Mouse (Mus musculus): ENCODE data around the gene Fam219b.
A peak's percentile ranks its signal among the peaks of the same experiment; 100 is the strongest.

Gene Fam219b

DNA sequence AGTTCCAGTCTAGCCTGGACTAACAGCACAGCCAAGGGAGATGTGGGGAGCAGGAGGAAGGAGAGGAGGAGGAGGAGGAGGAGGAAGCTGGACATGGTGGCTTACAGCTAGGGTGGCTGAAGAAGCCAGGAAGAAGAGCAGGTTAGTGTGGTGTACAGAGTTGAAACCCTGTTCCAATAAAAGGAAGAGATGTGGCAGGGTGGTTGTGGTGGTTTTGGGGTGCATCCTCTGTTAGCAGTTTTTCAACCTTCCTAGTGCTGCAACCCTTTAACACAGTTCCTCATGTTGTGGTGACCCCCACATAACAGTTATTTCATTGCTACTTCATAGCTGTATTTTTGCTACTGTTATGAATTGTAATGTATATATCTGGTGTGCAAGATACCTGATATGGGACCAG is 12.9 kb upstream of the Fam219b start:
- no peak for DNase-seq (ENCODE audit: low read depth in 1 of 2, low spot score in 2 of 2)

DNA sequence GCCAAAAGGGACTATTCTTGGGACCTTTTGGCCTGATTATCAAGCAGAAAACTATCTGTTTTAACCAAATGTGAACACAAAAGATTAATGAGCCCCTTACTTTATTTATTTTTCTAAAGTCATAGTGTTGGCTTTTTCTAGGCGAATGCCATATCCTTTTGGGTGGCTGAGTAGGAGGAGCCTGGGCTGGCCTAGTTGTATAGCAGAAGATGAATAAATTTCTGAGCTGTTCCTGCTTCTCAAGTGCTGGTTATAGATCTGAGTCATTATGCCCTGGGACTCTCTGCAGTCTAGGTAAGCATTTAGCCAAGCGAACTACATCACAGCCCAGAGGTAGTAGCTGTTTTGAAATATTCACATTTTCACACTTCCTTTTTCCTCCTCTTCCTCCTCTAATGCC is 11.8 kb upstream of the Fam219b start:
- DNase-seq (ENCODE audit: low read depth in 1 of 2, low spot score in 2 of 2) = no peak

DNA sequence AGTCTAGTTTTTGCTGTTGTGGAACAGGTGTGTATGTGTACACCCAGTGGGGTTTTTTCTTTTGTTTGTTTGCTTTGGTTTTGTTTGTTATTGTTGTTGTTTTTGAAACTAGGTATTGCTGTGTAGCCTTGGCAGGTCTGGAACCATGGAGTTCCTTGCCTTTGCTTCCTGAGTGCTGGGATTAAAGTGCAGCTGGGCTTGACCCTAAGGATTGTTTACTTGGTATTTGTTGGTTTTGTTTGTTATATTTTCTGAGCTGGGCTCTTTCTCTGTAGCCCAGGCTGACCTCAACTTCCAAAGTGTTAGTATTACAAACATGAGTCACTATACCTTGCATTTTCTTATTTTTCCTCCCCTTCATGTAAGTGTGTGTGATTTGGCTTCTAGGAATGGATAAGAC is 10.9 kb upstream of the Fam219b start:
- DNase-seq (ENCODE audit: low read depth in 1 of 2, low spot score in 2 of 2) = no peak

DNA sequence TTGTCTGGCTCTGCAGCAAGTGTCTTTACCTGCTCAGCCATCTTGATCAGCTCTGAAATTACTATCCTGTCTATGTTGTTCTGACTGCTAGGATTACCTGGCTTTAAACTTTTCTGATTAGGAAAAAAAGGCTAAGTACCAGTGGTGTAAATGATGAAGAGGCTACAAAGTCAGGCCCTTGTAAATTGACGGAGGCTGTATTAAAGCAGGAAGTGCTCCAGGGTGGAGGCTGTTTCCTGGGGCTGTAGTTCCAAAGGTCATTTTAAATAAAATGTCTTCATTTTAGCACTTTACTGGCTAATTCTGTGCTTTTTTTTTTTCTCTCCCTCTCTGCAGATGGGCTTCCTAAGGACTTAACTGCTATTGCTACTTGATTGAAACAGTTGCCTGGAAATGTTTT is 5.4 kb upstream of the Fam219b start:
- no peak for DNase-seq (ENCODE audit: low read depth in 1 of 2, low spot score in 2 of 2)

DNA sequence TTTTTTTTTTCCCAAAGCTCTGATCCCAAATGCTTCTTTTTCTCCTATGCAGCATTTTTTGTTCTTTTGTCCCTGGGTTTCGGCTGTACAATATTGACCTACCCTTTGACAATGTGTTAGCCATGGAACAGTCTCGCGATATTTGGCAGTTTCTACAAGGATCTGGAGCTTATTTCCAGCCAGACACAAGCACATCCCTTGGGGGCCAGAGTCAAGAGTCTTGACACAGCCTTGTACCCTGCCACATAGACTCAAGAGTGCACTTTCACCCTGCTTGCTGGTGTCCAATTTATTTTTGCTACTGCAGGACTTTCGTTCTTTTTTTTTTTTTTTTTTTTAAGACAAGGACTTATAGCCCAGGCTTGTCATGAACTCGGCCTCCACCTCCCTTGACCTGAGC is 966 bp upstream of the Fam219b start:
- no peak for DNase-seq (ENCODE audit: low read depth in 1 of 2, low spot score in 2 of 2)

DNA sequence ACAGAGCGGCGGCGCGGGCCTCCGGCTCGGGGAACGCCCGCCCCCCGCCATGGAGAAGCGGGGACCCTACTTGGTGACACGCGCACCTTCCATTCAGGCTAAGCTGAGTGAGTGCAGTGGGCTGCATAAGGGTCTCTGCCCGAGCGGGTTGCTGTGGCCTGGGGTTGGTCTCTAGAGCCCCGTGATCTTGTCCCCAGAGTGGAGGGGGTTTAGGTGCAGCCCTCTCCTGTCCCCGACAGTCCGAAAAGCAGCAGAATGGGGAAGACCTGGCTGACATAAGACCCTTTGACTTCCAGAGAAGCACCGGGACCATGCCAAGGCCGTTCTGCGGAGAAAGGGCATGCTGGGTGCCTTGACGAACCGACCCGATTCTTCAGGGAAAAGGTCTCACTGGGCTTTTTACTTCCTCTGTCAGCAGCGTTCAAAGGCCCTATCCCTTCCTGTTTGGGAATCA is 427 bp downstream of the Fam219b start:
- no peak for DNase-seq (ENCODE audit: low read depth in 1 of 2, low spot score in 2 of 2)

DNA sequence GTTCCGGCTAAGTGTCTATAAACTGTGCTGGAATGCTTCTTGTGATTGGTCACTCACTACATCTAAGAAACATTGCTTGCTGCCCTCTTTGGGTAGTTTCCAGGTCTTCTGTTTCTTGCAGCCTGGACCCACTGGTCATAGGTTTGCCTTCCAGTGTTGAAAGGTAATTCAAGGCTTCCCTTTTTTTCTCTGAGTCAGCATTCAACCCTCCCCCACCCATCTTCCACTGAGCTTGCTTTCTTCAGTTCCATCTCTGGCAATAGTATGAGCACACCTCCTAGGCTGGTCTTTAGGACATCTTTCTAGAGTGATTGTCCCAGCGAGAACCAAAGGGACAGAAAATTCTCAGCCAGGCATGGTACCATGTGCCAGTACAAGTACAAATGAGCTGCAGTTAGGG is 2.2 kb downstream of the Fam219b start:
- DNase-seq (ENCODE audit: low read depth in 1 of 2, low spot score in 2 of 2) = no peak

DNA sequence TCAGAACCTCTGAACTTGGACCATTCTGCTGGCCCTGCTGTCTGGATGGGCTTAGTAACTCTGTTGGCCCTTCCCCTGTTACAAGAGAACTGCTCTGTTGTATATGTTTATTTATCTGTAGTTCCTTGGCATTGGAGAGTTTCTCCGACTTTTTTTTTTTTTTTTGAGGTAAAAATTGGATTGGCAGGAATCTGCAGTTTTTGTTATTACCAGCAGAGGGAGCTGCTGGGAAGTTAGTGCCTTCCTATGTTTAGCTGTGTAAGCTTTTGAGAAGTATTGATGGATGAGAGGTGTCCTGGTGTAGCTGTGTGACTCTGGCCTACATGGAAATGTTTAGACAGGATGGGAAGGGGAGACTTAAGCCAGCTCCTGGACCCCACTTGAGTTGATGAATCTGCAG is 4.0 kb downstream of the Fam219b start:
- no peak for DNase-seq (ENCODE audit: low read depth in 1 of 2, low spot score in 2 of 2)

DNA sequence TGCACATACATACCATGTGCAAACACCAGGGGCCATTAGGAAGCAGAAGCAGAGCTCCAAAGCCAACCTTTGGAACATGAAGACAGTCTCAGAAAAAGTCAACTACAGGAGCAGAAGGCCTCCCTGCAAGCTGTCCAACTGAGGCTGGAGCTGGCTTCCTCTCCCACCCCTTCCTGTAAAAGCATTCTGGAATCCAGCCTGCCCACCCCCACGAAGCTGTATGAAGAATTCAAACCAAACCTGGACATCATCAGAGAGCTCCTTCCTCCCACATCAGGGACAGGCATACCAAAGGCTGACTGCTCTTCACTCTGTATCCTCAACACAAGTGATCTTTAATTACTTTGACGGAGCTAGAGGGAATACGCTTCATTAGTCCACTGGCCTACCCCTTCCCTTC is 6.6 kb downstream of the Fam219b start:
- no peak for DNase-seq (ENCODE audit: low read depth in 1 of 2, low spot score in 2 of 2)

DNA sequence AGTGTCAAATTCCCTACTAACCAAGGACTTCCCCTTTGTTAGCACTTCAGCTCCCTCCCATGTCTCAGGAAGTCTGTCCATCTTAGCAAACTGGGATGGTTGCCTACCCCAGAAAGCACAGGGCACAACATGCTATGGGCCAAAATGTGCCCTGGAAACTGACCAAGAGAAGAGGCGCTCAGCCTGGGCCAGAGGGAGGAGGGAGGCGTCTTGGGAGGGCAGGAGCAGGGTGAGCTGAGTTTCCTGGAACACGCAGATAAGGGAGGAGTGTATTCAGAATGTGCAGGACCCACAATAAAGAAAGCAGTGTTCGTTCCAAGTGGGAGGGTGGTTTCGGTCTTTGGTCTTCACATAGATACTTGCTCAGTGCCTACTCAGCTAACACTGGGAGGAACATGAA is 10.0 kb downstream of the Fam219b start:
- no peak for DNase-seq (ENCODE audit: low read depth in 1 of 2, low spot score in 2 of 2)

DNA sequence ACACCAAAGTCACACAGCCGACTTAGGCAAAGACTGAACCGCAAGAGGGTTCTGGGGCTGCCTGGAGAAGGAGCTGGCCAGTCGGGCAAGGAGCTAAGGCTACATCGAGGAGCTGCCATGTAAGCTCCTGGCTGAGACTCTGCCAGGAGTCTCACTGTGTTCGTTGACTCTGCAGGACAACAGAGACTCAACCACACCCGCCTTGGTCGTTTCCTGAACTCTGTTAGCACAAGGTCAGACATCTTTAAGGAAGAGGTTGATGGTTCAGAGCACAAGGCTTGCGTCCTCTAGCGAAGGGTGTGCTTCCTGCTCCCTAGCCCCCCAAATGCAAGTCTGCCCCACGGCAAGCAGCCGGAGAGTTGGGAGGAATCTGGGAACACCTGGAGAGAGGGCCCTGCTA is 10.5 kb downstream of the Fam219b start:
- no peak for DNase-seq (ENCODE audit: low read depth in 1 of 2, low spot score in 2 of 2)

DNA sequence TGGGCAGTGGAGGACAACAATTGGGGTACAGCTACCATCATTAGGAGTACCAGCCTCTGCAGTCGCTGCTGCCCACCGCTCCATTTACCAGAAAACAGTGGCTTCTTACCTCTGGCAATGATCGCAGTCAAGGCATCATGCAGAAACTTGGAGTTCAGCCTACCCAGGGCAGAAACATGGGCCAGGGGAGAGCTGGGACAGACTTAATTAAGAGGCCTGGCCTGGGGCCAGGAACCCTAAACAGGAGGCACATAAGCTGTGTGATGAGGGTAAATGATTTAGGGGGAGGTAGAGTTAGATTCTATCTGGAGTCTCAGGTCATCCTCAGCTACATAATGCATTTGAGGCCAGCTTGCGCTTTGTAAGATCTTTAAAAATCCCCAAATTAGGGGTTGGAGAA is 11.9 kb downstream of the Fam219b start:
- DNase-seq (ENCODE audit: low read depth in 1 of 2, low spot score in 2 of 2) = no peak

DNA sequence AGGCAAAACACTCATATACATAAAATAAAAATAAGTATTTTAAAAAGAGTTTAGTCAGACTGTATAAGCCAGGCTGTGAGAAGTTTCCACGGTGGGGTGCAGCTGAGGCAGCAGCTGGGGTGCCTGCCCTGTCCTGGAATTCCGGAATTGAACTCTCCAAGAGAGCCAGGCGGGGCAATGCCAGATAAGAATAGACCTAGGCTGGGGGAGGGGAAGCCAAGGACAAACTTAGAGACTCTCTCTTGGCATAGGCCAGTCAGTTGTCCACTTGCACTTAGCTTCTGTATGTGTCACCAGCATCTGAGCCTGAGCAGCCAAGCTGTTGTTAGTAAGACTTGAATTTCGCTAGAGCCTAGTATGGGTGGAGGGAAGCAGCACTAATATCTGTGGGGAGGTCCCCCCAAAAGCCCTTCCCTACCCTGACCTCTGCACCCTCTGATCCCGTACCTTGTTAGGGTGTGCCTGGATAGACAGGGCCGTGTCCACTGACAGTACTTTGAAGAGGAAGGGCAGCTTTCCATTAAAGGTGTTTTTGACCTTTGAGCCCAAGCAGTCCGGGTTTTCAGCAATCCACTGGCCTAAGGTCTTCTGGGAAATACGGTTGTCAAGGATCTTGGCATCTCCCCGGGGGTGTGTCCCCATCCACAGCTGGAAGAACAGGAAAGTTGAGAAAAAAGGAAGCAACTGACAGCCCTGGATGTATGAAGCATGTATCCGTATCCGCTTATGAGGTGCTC is 13.0 kb downstream of the Fam219b start:
- DNase-seq (ENCODE audit: low read depth in 1 of 2, low spot score in 2 of 2) = no peak

DNA sequence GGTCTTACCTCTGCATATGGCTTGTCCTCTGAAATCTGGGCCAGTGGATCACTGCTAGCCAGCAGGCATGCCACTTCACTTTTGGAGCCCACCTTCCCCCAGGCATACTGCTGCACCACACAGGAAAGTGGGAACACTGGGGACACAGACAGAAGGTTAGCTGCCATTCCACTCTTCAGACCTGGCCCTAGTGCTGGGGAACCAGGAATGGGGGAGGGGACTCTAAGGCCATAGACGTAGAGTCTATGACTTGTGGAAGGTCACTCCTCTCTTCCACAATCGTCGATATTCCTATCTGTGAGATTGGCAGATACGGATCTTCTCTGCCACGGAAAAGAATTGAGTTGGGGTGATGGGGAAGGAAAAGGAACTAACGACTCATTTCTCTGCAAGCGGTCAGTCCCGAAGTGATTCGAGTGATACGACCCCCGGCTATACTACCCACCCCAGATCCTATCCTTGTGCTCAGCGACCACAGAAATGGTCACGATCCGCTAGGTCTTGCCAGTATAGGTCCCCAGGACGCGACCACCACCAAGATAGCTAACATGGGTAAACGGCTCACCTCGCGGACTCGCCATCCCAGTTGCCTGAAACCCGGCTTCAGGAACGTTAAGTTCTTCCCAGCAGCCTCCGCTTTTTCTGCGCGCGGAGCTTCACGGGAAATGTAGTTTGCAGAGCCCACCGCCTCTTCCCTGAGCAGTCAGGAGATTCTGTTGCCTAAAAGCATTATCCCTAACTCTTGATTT is 15.0 kb downstream of the Fam219b start, which contains the start of gene Mpi:
Mpi (minus strand) TSS at position 625 of the 749 bp plus-strand sequence.
- no peak for DNase-seq (ENCODE audit: low read depth in 1 of 2, low spot score in 2 of 2)

DNA sequence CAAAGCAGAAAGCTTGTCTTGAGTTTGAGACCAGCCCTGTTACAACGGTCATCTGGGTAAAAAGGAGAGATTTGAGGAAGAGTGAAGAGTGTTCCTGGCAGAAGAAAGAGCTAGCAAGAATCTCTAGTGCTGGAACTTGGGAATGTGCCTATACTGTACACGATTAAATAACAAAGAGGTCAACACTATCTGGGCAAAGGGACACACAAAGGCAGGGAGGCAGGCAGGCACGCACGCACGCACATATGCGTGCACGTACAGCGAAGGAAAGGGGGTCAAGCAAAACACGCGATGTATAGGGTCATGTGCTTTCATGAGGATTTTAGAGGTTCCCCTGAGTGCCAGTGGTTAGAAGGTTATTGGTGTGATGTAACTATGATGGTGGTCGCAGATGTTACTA is 15.8 kb downstream of the Fam219b start:
- no peak for DNase-seq (ENCODE audit: low read depth in 1 of 2, low spot score in 2 of 2)

DNA sequence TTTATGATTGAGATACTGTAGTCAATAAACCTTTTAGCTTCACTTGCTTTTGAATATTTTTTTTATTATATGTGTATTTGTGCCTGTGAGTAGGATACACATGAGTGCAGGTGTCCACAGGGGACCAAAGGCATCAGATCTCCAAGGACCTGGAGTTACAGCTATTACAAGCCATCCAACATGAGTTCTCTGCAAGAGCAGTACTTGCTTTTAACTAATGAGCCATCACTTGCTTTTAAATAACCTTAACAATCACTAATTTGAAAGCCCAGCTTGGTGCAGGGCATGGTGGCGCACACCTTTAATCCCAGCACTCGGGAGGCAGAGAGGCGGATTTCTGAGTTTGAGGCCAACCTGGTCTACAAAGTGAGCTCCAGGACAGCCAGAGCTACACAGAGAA is 17.4 kb downstream of the Fam219b start:
- DNase-seq (ENCODE audit: low read depth in 1 of 2, low spot score in 2 of 2) = no peak

DNA sequence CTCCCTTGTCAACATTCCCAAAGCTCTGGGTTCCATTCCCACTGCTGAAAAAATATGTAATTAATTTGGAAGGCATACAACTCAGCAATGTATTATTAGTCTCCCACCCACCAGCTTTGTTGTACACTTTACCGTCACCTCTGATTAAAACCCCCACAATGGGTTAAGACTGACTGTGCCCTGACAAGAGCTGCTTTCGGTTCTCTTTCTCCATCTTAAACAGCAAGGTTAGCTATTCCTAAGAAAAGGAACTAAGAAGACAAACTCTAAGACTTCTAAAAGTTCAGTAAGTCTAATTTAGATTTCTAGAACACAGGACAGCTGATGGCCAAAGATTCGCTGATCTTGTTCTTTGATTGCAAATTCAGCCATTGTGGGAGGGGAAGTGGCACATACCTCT is 19.9 kb downstream of the Fam219b start:
- no peak for DNase-seq (ENCODE audit: low read depth in 1 of 2, low spot score in 2 of 2)

DNA sequence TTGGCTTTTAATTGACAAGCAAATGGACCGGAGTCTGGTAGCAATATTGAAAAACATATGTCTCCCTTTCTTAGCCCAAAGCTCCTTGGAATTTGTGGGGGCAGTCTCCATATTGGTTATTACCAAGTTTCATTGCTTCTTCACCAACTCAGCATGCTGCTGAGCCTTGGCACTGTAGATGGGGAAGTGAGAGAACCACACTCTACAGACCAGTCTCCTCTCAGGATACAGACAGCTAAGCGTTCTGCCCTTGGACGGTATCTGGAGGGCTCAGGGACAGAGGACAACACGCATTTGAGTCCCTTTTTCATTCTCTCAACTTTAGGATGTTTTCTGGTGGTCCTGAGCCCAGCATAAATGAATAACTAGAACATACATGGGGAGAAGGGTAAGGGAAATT is 21.3 kb downstream of the Fam219b start:
- DNase-seq (ENCODE audit: low read depth in 1 of 2, low spot score in 2 of 2) = no peak

DNA sequence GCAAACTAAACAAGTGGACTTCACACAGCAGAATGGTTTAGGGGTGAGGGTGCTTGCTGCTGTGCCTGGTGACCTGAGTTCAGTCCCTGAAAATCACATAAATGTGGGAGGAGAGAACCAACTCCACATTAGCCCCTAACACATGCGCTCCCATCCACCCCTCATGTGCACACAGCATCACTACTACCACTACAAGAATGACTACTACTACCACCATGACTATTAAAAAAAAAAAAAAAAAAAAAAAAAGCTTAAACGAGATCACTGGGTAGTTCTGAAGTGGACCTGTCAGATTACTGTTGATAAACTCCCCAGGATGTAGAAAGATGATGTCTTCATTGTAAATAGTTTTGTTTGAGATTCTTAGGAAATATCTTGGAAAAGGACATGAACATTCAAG is 22.2 kb downstream of the Fam219b start:
- no peak for DNase-seq (ENCODE audit: low read depth in 1 of 2, low spot score in 2 of 2)

DNA sequence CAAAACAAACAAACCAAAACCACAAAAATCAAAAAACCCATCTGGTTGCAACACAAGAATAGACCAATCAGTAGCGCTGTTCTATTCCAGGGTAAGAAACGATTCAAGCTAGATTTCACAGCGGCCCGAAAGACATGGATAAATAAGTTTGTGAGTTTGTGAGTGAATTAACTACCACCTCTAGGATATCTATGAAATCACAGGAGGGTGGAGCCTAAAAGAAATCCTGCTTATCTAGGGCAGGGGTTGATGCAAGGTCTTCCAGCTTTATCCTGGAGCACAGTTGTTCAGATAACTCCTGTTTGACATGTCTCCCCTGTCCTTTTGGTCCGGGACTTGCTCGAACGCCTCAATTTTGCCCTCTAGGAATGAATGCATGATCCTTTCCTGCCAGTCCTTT is 22.9 kb downstream of the Fam219b start:
- DNase-seq (ENCODE audit: low read depth in 1 of 2, low spot score in 2 of 2) = no peak

DNA sequence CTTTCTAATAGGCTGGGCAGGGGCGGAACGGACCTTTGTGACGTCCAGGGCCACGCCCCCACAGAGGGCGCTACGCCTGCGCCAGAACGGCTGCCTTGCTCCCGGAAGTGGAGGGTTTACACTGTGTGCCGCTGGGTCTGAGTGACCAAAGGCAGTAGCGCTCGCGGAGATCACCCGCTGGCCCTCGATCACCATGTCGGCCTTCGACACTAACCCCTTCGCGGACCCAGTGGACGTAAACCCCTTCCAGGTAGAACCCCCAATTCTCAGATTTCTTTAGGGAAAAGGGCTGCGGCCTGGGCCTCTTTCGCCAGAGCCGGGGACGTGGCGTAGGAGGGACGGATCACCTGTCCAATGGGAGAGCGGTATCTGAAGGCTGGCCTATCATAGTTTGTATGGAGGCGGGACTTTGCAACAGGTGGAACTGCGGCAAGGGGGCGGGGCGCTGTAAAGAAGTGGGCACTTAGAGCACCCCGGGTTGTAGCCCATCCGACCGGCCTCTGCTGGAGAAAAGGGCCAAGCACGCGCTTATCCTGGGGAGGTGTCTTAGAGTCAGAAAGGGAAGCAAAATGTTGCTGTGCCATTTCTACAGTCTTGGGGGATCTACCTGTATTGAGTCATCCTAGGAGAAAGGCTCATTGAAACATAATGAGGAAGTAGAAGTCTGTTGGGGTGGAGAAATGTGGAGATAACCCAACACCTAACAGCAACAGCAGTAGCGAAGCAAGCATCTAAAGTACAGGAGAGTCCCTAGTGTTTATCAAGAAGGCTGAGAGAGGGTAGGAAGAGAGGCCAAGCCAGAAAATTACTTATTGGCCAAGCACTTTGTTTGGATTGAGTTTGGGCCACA is 23.8 kb downstream of the Fam219b start, which contains the start of gene Scamp2:
Scamp2 (plus strand) TSS at position 83 of the 850 bp plus-strand sequence.
- peak; percentile 75 to 92 for DNase-seq (ENCODE audit: low read depth in 1 of 2, low spot score in 2 of 2)

DNA sequence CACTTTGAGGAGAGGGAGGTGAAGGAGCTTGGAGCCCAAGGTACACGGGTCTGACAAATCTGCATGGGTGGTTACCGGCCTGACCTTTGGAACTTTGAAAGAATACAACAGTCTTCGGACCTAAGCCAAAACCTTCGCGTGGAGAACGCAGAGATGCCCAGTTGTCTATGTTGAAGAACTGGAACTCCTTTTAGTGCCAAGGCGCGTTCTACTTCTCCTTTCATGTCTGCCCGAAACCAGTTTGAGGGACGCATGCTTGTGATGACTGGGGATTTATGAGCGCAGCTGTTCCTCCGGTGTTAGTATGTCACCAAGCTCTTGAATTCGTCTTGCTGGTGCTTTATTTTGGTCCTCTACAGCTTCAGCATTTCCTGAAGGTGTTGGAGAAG is 24.4 kb downstream of the Fam219b start:
- peak in 1 of 2 experiments; percentile 51 for DNase-seq (ENCODE audit: low read depth in 1 of 2, low spot score in 2 of 2)
